In the genomic region with DNA sequence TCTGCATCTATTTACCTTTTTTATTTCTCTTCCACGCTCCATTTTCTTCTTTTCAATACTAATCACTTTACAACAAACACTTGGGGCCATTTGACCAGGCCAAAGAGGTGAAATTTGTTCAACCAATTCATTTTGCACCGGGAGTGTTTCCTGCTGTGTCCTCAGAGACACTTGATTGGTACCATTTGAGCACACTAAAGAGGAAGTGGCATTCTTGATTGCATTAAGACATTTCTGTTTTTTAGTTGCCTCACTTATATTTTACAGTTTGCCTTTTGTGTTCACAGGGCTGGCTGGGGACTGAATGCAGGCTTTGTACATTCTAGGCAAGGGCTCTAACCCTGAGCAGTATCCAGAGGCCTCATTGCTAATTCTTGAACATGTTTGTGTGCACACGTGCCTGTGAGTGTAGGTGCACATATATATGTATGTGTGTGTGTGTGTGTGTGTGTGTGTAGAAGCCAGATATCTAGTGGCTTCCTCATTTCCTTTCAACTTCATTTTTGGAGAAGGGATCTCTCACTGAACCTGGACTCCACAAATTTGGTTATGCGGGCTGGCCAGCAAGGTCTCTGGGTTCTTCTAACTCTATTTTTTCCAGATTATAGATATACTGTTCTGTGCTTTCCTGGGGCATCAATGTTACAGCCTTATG, we compare ENCODE assay signal across 23 mouse cellular contexts.
DNase-seq lines count a peak whose midpoint lies in the region; ATAC-seq lines count a peak whose summit lies in the region.
"Had no signal": no experiment of that assay in that cellular context is flagged by ENCODE, and none has a peak within 500 bp of the region (broad histone marks: within the 10 kb centered on the region; RNA-seq: fewer than 3 reads in every experiment).

No protein-coding gene starts in this region.

- no peak overlapping the region for H3K4me3 ChIP-seq in midbrain, embryonic 11.5 days (ENCODE audit: low read depth, low read length)
- no peak overlapping the region for H3K4me3 ChIP-seq in midbrain, embryonic 13.5 days (replicated peaks)
- H3K4me3 ChIP-seq: embryonic facial prominence, embryonic 13.5 days; forebrain, embryonic 12.5 days; heart, embryonic 10.5 days; heart, embryonic 15.5 days; hindbrain, embryonic 10.5 days; intestine, embryonic 15.5 days had no signal

- whole genome bisulfite sequencing in midbrain, embryonic 11.5 days = 85% methylated on average over 4 of the region's 4 CpGs
- 72% methylated on average over 4 of the region's 4 CpGs for WGBS in midbrain, embryonic 13.5 days

- no peak overlapping the region for H3K9ac ChIP-seq in midbrain, embryonic 11.5 days (ENCODE audit: low read length)
- H3K9ac ChIP-seq in midbrain, embryonic 13.5 days (replicated peaks) = no peak overlapping the region
- H3K9ac ChIP-seq: embryonic facial prominence, embryonic 13.5 days; forebrain, embryonic 12.5 days; heart, embryonic 15.5 days; hindbrain, embryonic 14.5 days; intestine, embryonic 15.5 days had no signal

- no peaks in the 10 kb centered on the region for H3K9me3 ChIP-seq in midbrain, embryonic 11.5 days (ENCODE audit: control insufficient read depth, low read length)
- H3K9me3 ChIP-seq in midbrain, embryonic 13.5 days = no peaks in the 10 kb centered on the region
- H3K9me3 ChIP-seq: embryonic facial prominence, embryonic 13.5 days; forebrain, embryonic 12.5 days; heart, embryonic 10.5 days; heart, embryonic 15.5 days; hindbrain, embryonic 10.5 days; intestine, embryonic 15.5 days had no signal

- DNase-seq in midbrain, embryonic 11.5 days (ENCODE audit: low spot score, missing footprints) = peak; percentile 69
- DNase-seq in frontal cortex, postnatal 25 days (ENCODE audit: low spot score in 2 of 2) = no peak
- no peak for DNase-seq in T-cell, adult 2 months (ENCODE audit: low spot score)
- DNase-seq: adrenal gland, postnatal 14 days; cerebellum, adult 18-20 months; cerebellum, postnatal 10 days; embryo, embryonic 11 days; gastrocnemius, postnatal 25 days; heart, adult 18-20 months; heart, postnatal 14 days had no signal

- no peaks in the 10 kb centered on the region for H3K36me3 ChIP-seq in midbrain, embryonic 11.5 days (ENCODE audit: control insufficient read depth, insufficient read depth, low read length)
- no peaks in the 10 kb centered on the region for H3K36me3 ChIP-seq in midbrain, embryonic 13.5 days
- H3K36me3 ChIP-seq: embryonic facial prominence, embryonic 13.5 days; forebrain, embryonic 12.5 days; G1E; heart, embryonic 10.5 days; heart, embryonic 15.5 days; hindbrain, embryonic 10.5 days; intestine, embryonic 15.5 days had no signal

- H3K4me2 ChIP-seq in midbrain, embryonic 11.5 days = no peak overlapping the region
- H3K4me2 ChIP-seq in midbrain, embryonic 13.5 days (replicated peaks) = no peak overlapping the region
- H3K4me2 ChIP-seq: embryonic facial prominence, embryonic 13.5 days; forebrain, embryonic 12.5 days; heart, embryonic 15.5 days; hindbrain, embryonic 14.5 days; intestine, embryonic 15.5 days had no signal

- no peak for ATAC-seq in midbrain, embryonic 11.5 days (ENCODE audit: low FRiP score)
- ATAC-seq in midbrain, embryonic 13.5 days = no peak
- ATAC-seq in common myeloid progenitor, adult 5-6 weeks (replicated peaks; ENCODE audit: low read depth, poor library complexity, severe bottlenecking) = peak; percentile 80
- peak; percentile 81 for ATAC-seq in megakaryocyte progenitor cell, adult 5-6 weeks (replicated peaks; ENCODE audit: poor library complexity)
- ATAC-seq: CD4-positive, CD25-positive, alpha-beta regulatory T cell, adult 4 months; forebrain, embryonic 16.5 days; intestine, embryonic 15.5 days had no signal

- no peaks in the 10 kb centered on the region for H3K27me3 ChIP-seq in midbrain, embryonic 11.5 days (ENCODE audit: control insufficient read depth, insufficient read depth, low read length)
- 0 out of 2 replicates have a peak, but pooled peaks cover 2% of the 10 kb centered on the region for H3K27me3 ChIP-seq in midbrain, embryonic 13.5 days
- H3K27me3 ChIP-seq: embryonic facial prominence, embryonic 13.5 days; forebrain, embryonic 12.5 days; heart, embryonic 15.5 days; intestine, embryonic 15.5 days had no signal

- H3K4me1 ChIP-seq in midbrain, embryonic 11.5 days (ENCODE audit: control insufficient read depth, insufficient read depth, low read length) = no peaks in the 10 kb centered on the region
- peaks cover 6% of the 10 kb centered on the region; the same call in 1 of the 2 replicates for H3K4me1 ChIP-seq in midbrain, embryonic 13.5 days (replicated peaks)
- H3K4me1 ChIP-seq: embryonic facial prominence, embryonic 13.5 days; intestine, embryonic 15.5 days had no signal

- no peak overlapping the region for H3K27ac ChIP-seq in midbrain, embryonic 11.5 days (ENCODE audit: low read depth, low read length)
- H3K27ac ChIP-seq in midbrain, embryonic 13.5 days = no peak overlapping the region
- H3K27ac ChIP-seq: embryonic facial prominence, embryonic 13.5 days; forebrain, embryonic 12.5 days; heart, embryonic 10.5 days; heart, embryonic 15.5 days; hindbrain, embryonic 10.5 days; hindbrain, embryonic 14.5 days; intestine, embryonic 15.5 days had no signal

Comparison
In these comparisons a context has a peak if more than half of its experiments do, and no peak if none do; other contexts are left out.
1. ATAC-seq: peak in common myeloid progenitor, adult 5-6 weeks (single experiment) and megakaryocyte progenitor cell, adult 5-6 weeks (single experiment); none in midbrain, embryonic 11.5 days (single experiment) and midbrain, embryonic 13.5 days (single experiment).